Comparison of ENCODE assay signal across 1 mouse cellular context in the genomic region with DNA sequence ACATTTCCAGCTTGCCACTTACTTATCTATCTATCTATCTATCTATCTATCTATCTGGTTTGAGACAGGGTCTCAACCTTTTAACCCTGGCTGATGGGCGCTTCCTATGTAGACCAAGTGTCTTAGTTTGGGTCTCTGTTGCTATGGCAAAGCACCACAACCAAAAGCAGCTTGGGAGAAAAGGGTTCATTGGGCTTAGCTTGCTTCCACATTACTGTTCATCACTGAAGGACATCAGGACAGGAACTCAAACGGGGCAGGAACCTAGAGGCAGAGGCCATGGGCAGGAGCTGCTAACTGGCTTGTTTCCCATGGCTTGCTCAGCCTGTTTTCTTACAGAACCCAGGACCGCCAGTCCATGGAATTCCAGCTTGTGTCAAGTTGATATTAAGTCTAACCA.
TF ChIP-seq lines count a peak whose summit lies in the region.

No protein-coding gene starts in this region.

TF ChIP-seq in CH12.LX, 34 proteins besides CTCF, POLR2A, EP300 and RAD21 (continued from another document):
- no peak for TF ChIP-seq KAT2A (IDR thresholded peaks at IDR 0.05; ENCODE audit: insufficient replicate concordance, low read length)
- TF ChIP-seq MXI1 (IDR thresholded peaks at IDR 0.05; ENCODE audit: low read depth, low read length) = no peak
- TF ChIP-seq ZKSCAN1 (IDR thresholded peaks at IDR 0.05; ENCODE audit: borderline replicate concordance, low read depth, low read length) = no peak
- TF ChIP-seq ZNF384 (IDR thresholded peaks at IDR 0.05; ENCODE audit: low read depth, low read length) = no peak
- TF ChIP-seq MEF2A (IDR thresholded peaks at IDR 0.05; ENCODE audit: borderline replicate concordance, low read depth, low read length) = no peak
